Mouse (Mus musculus) liver, adult 2 months (tissue): ENCODE data around the gene Serpinb6c. TPM values are rescaled to one million over a fixed set of nuclear protein-coding genes. Genes with fewer than 3 reads are reported as not detected.
A peak's percentile ranks its signal among the peaks of the same experiment; 100 is the strongest.

ENCODE experiments used
- DNase-seq: peaks from one replicate; pipeline ENCODE4 v3.0.0-alpha.2; 2011; ENCODE audit warnings: low read depth, low spot score; ENCODE audit errors: extremely low read depth
- H3K27ac ChIP-seq: fragments of 200-500 bp; replicated peaks from 2 replicates; pipeline ENCODE4 v1.5.1; 2012; ENCODE audit warnings: low read depth, mild to moderate bottlenecking, control low read depth, inconsistent platforms, low read length; ENCODE audit not compliant: insufficient read depth
- H3K27me3 ChIP-seq: fragments of 200-500 bp; 2 replicates; pipeline ENCODE4 v1.6.1; 2012; ENCODE audit warnings: mild to moderate bottlenecking, moderate library complexity, low read length, inconsistent platforms; ENCODE audit not compliant: control insufficient read depth, insufficient read depth
- H3K36me3 ChIP-seq: fragments of 200-500 bp; 2 replicates; pipeline ENCODE4 v1.6.1; 2012; ENCODE audit warnings: low read length, inconsistent platforms; ENCODE audit not compliant: control insufficient read depth, insufficient read depth
- H3K4me1 ChIP-seq: fragments of 200-500 bp; 2 replicates; pipeline ENCODE4 v1.6.1; 2011; ENCODE audit warnings: low read length; ENCODE audit not compliant: control insufficient read depth, insufficient read depth
- H3K4me3 ChIP-seq: fragments of 200-500 bp; 2 replicates; pipeline ENCODE4 v1.5.1; 2011; ENCODE audit warnings: low read depth, mild to moderate bottlenecking, control low read depth, low read length, moderate library complexity; ENCODE audit not compliant: insufficient read depth
- H3K79me2 ChIP-seq: fragments of 200-500 bp; 2 replicates; pipeline ENCODE4 v1.6.1; 2012; ENCODE audit warnings: inconsistent platforms, mild to moderate bottlenecking, low read length, moderate library complexity; ENCODE audit not compliant: control insufficient read depth, insufficient read depth
- H3K9ac ChIP-seq: fragments of 200-500 bp; 2 replicates; pipeline ENCODE4 v1.6.1; 2012; ENCODE audit warnings: low read depth, mild to moderate bottlenecking, control low read depth, inconsistent platforms, low read length
- CTCF ChIP-seq: fragments of 200-500 bp; IDR thresholded peaks from 2 replicates; pipeline ENCODE4 v1.5.1; 2011; ENCODE audit warnings: low read depth, low read length, control low read depth
- POLR2A ChIP-seq: fragments of 200-500 bp; IDR thresholded peaks from 2 replicates; pipeline ENCODE4 v1.6.1; 2011; ENCODE audit warnings: low read length, control low read depth; ENCODE audit not compliant: insufficient read depth; ENCODE audit errors: extremely low read depth
- whole genome bisulfite sequencing: fragments of 180-500 bp; shearing (Covaris S2); methylation state at CpG from one replicate; pipeline ENCODE4 v1.1.7; 2018; 5-methylcytosine and 5-hydroxymethylcytosine counted together
- polyA plus RNA-seq: library from polyadenylated mRNA; depleted of rRNA; stranded (reverse); fragments of >200 nt; gene quantifications from 2 replicates; pipeline ENCODE4 v1.2.3, GENCODE M21; 2012; rRNA removed
- total RNA-seq: library from RNA; depleted of rRNA; stranded (reverse); fragments of >200 nt; gene quantifications from 2 replicates; pipeline ENCODE4 v1.2.3, GENCODE M21; 2014; rRNA removed

Gene Serpinb6c
- total RNA-seq (0.18 TPM in 1 of 2 replicates, not detected in the other), polyA plus RNA-seq (not detected in 2 replicates)

GRCm38 (mm10) chr13:33905176-33905954, at the start of gene Serpinb6c:
Serpinb6c (minus strand) TSS chr13:33905708.
- H3K9ac ChIP-seq = no peak within 1 kb of the TSS
- no peak for DNase-seq
- no peaks in the 10 kb centered on the region for H3K4me1 ChIP-seq
- 72% methylated on average over 18 of the region's 18 CpGs for WGBS
- H3K4me3 ChIP-seq = no peak within 1 kb of the TSS
- H3K79me2 ChIP-seq = no peaks in the 10 kb centered on the region
- no peaks in the 10 kb centered on the region for H3K27me3 ChIP-seq
- TF ChIP-seq CTCF (no peak), POLR2A (no peak)
- H3K27ac ChIP-seq = no peak within 1 kb of the TSS
- no peaks in the 10 kb centered on the region for H3K36me3 ChIP-seq

GRCm38 (mm10) chr13:33952947-33953346, 47.4 kb upstream of the Serpinb6c start:
- H3K4me3 ChIP-seq = no peak overlapping the region
- H3K9ac ChIP-seq = no peak overlapping the region
- no peaks in the 10 kb centered on the region for H3K36me3 ChIP-seq
- TF ChIP-seq CTCF = no peak
- TF ChIP-seq POLR2A = no peak
- H3K79me2 ChIP-seq = no peaks in the 10 kb centered on the region
- DNase-seq = no peak
- H3K4me1 ChIP-seq = peaks cover 3% of the 10 kb centered on the region; the same call in 1 of the 2 replicates
- no peak overlapping the region for H3K27ac ChIP-seq
- 88% methylated on average over 2 of the region's 2 CpGs for WGBS
- H3K27me3 ChIP-seq = no peaks in the 10 kb centered on the region

DNA sequence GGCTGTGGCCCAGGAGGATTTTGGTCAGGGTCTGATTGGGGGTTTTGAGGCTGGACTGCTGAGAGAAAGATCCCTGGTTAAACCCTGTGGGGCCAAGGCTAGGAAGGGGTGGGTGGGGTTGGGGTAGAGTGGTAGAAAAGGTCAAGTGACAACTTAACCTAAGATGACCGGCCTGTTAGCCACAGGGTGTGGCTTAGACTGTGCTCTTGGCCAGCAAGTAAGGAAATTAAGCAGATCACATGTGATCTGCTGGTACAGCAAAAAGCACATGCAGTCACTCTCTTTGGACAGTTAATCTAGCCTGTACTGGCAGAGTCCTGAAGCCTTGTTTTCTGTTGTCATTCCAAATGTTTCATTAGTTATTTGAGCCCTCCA, 46.6 kb upstream of the Serpinb6c start:
- no peak for DNase-seq
- no peaks in the 10 kb centered on the region for H3K36me3 ChIP-seq
- no peak overlapping the region for H3K27ac ChIP-seq
- WGBS = 69% methylated on average over 1 of the region's 1 CpGs
- no peaks in the 10 kb centered on the region for H3K79me2 ChIP-seq
- TF ChIP-seq CTCF (no peak), POLR2A (no peak)
- no peaks in the 10 kb centered on the region for H3K4me1 ChIP-seq
- no peaks in the 10 kb centered on the region for H3K27me3 ChIP-seq
- H3K4me3 ChIP-seq = no peak overlapping the region
- H3K9ac ChIP-seq = no peak overlapping the region

DNA sequence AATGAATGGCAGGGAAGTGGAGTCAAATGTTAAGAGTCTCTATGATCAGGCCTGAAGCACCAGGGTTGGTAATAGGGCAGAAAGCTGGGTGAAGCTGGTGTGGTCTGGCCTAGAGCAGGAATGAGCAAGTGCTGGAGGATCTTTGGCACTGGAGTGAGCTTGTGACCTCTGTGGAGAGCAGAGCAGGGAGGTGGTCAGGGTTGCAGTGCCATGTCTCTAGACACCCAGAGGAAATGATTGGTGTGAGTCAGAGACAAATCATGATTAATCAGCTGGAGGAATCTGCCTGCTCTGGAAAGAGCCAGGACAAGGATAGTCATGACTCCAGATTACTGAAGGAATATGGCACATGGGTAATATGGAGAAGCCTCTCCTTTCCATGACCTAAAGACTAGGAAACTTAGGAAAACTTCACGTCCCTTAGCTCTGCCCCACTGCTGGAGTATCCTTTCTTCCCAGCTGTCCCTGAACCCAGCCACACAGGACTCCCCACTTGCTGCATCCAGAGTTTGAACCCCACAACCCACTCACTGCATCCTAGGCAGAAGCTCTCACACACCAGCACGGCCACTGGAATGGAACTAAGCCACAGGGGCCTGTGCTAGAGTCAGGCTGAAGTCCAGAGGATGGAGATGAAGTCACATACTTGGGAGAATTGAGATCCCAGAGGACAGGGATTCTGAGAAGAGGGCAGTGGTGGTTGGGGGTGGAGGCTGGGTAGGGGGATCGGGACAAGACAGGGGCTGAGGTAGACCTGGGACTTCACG, 46.0 kb upstream of the Serpinb6c start:
- TF ChIP-seq POLR2A (no peak), CTCF (no peak)
- Histone ChIP-seq H3K36me3 (no peaks in the 10 kb centered on the region), H3K79me2 (no peaks in the 10 kb centered on the region), H3K9ac (no peak overlapping the region), H3K4me1 (no peaks in the 10 kb centered on the region), H3K27me3 (no peaks in the 10 kb centered on the region), H3K4me3 (no peak overlapping the region), H3K27ac (no peak overlapping the region)
- no peak for DNase-seq
- WGBS = 96% methylated on average over 4 of the region's 4 CpGs

- peak; percentile 37; the same call in 1 of the 2 replicates for TF ChIP-seq CTCF
- no peak for TF ChIP-seq POLR2A
- WGBS = 65% methylated on average over 4 of the region's 4 CpGs
Measured at GRCm38 (mm10) chr13:33942212-33942779, 36.8 kb upstream of the Serpinb6c start.

More at GRCm38 (mm10) chr13:33942212-33942779, 36.8 kb upstream of the Serpinb6c start:
- Histone ChIP-seq H3K79me2 (no peaks in the 10 kb centered on the region), H3K4me3 (no peak overlapping the region), H3K9ac (no peak overlapping the region), H3K27me3 (no peaks in the 10 kb centered on the region), H3K4me1 (no peaks in the 10 kb centered on the region), H3K36me3 (no peaks in the 10 kb centered on the region), H3K27ac (no peak overlapping the region)
- no peak for DNase-seq
